In the genomic region with DNA sequence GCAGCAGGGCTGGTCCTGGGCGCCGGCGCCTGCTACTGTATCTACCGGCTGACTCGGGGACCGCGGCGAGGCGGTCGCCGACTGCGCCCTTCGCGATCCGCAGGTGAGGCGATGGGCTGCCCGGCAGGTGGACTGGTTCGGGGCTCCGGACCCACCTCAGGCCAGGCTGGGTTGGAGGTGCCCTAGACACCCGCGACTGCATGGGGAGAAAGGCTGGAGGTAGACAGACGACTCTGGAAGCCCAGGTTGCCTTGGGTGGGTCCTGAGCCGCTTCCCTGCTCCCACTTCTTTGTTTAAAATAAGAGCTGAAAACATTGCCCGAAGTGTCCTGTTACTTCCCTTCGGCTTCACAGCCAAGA, we compare ENCODE assay signal across 8 mouse cellular contexts. TPM values are rescaled to one million over a fixed set of nuclear protein-coding genes. Genes with fewer than 3 reads are reported as not detected.
A peak's percentile ranks its signal among the peaks of the same experiment; 100 is the strongest.
DNase-seq lines count a peak whose midpoint lies in the region; ATAC-seq and TF ChIP-seq lines count a peak whose summit lies in the region.

No protein-coding gene starts in this region.

- intact Hi-C loops in gastrocnemius, postnatal 14 days (cut with DNase I; ENCODE audit: low total_unique reads), result loop anchor here (10.0 kb wide), 1 partner anchor 381 kb away; no protein-coding TSS in a partner anchor

- H3K27ac ChIP-seq in kidney, embryonic 15.5 days, result peak overlapping the region; percentile 95
- H3K27ac ChIP-seq in bone marrow, adult 2 months (ENCODE audit: control insufficient read depth, insufficient read depth, low read depth, low read length, poor library complexity), result peak overlapping the region; percentile 44
- peak overlapping the region; percentile 96 for H3K27ac ChIP-seq in hindbrain, embryonic 13.5 days
- peak overlapping the region; percentile 89 for H3K27ac ChIP-seq in midbrain, embryonic 14.5 days (replicated peaks; ENCODE audit: low read depth, low read length)

- no peaks in the 10 kb centered on the region for H3K9me3 ChIP-seq in kidney, embryonic 15.5 days (replicated peaks)
- H3K9me3 ChIP-seq in hindbrain, embryonic 13.5 days, result no peaks in the 10 kb centered on the region
- no peaks in the 10 kb centered on the region for H3K9me3 ChIP-seq in midbrain, embryonic 14.5 days (ENCODE audit: control insufficient read depth, low read length)

- ATAC-seq in kidney, embryonic 15.5 days (replicated peaks; ENCODE audit: low FRiP score), result no peak; the same call in 1 of the 2 replicates
- ATAC-seq in hindbrain, embryonic 13.5 days (ENCODE audit: low FRiP score), result no peak
- ATAC-seq in midbrain, embryonic 14.5 days (ENCODE audit: low FRiP score, low TSS enrichment), result peak; percentile 22; the same call in 1 of the 2 replicates

- peak overlapping the region; percentile 91 for H3K4me3 ChIP-seq in kidney, embryonic 15.5 days (replicated peaks)
- peak overlapping the region; percentile 70 for H3K4me3 ChIP-seq in bone marrow, adult 2 months (replicated peaks; ENCODE audit: control insufficient read depth, low read depth, low read length)
- H3K4me3 ChIP-seq in hindbrain, embryonic 13.5 days, result peak overlapping the region; percentile 87
- peak overlapping the region; percentile 86 for H3K4me3 ChIP-seq in midbrain, embryonic 14.5 days (replicated peaks; ENCODE audit: low read depth, low read length)

- peaks cover 32% of the 10 kb centered on the region for H3K36me3 ChIP-seq in kidney, embryonic 15.5 days
- H3K36me3 ChIP-seq in hindbrain, embryonic 13.5 days, result peaks cover 31% of the 10 kb centered on the region
- peaks cover 32% of the 10 kb centered on the region for H3K36me3 ChIP-seq in midbrain, embryonic 14.5 days (ENCODE audit: control insufficient read depth, insufficient read depth, low read length)

- 0 out of 2 replicates have a peak, but pooled peaks cover 12% of the 10 kb centered on the region for H3K27me3 ChIP-seq in kidney, embryonic 15.5 days
- 0 out of 2 replicates have a peak, but pooled peaks cover 3% of the 10 kb centered on the region for H3K27me3 ChIP-seq in hindbrain, embryonic 13.5 days
- H3K27me3 ChIP-seq in midbrain, embryonic 14.5 days (ENCODE audit: control insufficient read depth, insufficient read depth, low read length), result no peaks in the 10 kb centered on the region

- peak overlapping the region; percentile 80 for H3K4me2 ChIP-seq in kidney, embryonic 15.5 days
- peak overlapping the region; percentile 86 for H3K4me2 ChIP-seq in hindbrain, embryonic 13.5 days
- H3K4me2 ChIP-seq in midbrain, embryonic 14.5 days (ENCODE audit: low read length), result peak overlapping the region; percentile 89

- peaks cover 11% of the 10 kb centered on the region for H3K4me1 ChIP-seq in kidney, embryonic 15.5 days
- peaks cover 4% of the 10 kb centered on the region; the same call in 1 of the 2 replicates for H3K4me1 ChIP-seq in bone marrow, adult 2 months (ENCODE audit: control insufficient read depth, insufficient read depth, low read length)
- peaks cover 23% of the 10 kb centered on the region for H3K4me1 ChIP-seq in hindbrain, embryonic 13.5 days (replicated peaks)
- H3K4me1 ChIP-seq in midbrain, embryonic 14.5 days (ENCODE audit: control insufficient read depth, insufficient read depth, low read length), result peaks cover 5% of the 10 kb centered on the region

- DNase-seq in kidney, postnatal 4 days, result no peak
- DNase-seq in midbrain, embryonic 14.5 days, result no peak
- no peak for DNase-seq in gastrocnemius, postnatal 14 days
- DNase-seq in spleen, adult 18-20 months, result no peak
- no peak for DNase-seq in adrenal gland, adult 2 months

- under 1% methylated on average over 25 of the region's 25 CpGs for WGBS in kidney, embryonic 15.5 days
- under 1% methylated on average over 25 of the region's 25 CpGs for whole genome bisulfite sequencing in bone marrow, adult 2 months
- under 1% methylated on average over 25 of the region's 25 CpGs for WGBS in hindbrain, embryonic 13.5 days
- WGBS in midbrain, embryonic 14.5 days, result 0% methylated on average over 25 of the region's 25 CpGs

- H3K9ac ChIP-seq in kidney, embryonic 15.5 days, result peak overlapping the region; percentile 86
- H3K9ac ChIP-seq in hindbrain, embryonic 13.5 days, result peak overlapping the region; percentile 97
- peak overlapping the region; percentile 92 for H3K9ac ChIP-seq in midbrain, embryonic 14.5 days (replicated peaks; ENCODE audit: low read length)

- no peak for TF ChIP-seq CTCF in bone marrow, adult 2 months (IDR thresholded peaks at IDR 0.05; ENCODE audit: control insufficient read depth, insufficient read depth, low read length)

- TF ChIP-seq POLR2A in bone marrow, adult 2 months (IDR thresholded peaks at IDR 0.05; ENCODE audit: borderline replicate concordance, control insufficient read depth, low read depth, low read length), result no peak

RNA-seq across cellular contexts. Expression of gene Armc10, which starts 0.5 kb away (rescaled TPM):
- 50.8 and 52.5 TPM in 2 replicates for polyA plus RNA-seq in kidney, embryonic 15.5 days (2015; fragmentation: Nextera tagmentation; extraction: Ambion mirVana)
- 10.2 and 12.9 TPM in 2 replicates for polyA plus RNA-seq in bone marrow, adult 2 months (2011; ENCODE audit: insufficient read depth, insufficient read length, low replicate concordance, missing spikeins)
- 63.1 and 68.4 TPM in 2 replicates for polyA plus RNA-seq in hindbrain, embryonic 13.5 days (2015; fragmentation: Nextera tagmentation; extraction: Ambion mirVana)
- polyA plus RNA-seq in midbrain, embryonic 14.5 days (2014; fragmentation: Nextera tagmentation; extraction: Ambion mirVana), result 73.7 and 85.6 TPM in 2 replicates
- total RNA-seq in gastrocnemius, postnatal 14 days (2021), result 1 to 10 TPM; 6.2 to 6.8 TPM
- 10 to 100 TPM; 17.9 to 18.0 TPM for total RNA-seq in adrenal gland, adult 2 months (2021)
- polyA plus RNA-seq in adrenal gland, adult 2 months (2012; rRNA removed), result 355 and 410 TPM in 2 replicates

RNA-seq across cellular contexts. Expression of gene Fbxl13, which starts 0.7 kb away (rescaled TPM):
- polyA plus RNA-seq in kidney, embryonic 15.5 days (2015; fragmentation: Nextera tagmentation; extraction: Ambion mirVana), result 0.22 and 0.42 TPM in 2 replicates
- polyA plus RNA-seq in bone marrow, adult 2 months (2011; ENCODE audit: insufficient read depth, insufficient read length, low replicate concordance, missing spikeins), result not detected in 2 replicates
- polyA plus RNA-seq in hindbrain, embryonic 13.5 days (2015; fragmentation: Nextera tagmentation; extraction: Ambion mirVana), result 0.31 and 0.58 TPM in 2 replicates
- polyA plus RNA-seq in midbrain, embryonic 14.5 days (2014; fragmentation: Nextera tagmentation; extraction: Ambion mirVana), result 0.09 and 0.47 TPM in 2 replicates
- under 1 TPM; 0.16 to 0.22 TPM for total RNA-seq in gastrocnemius, postnatal 14 days (2021)
- under 1 TPM in 1 of 2 experiments, not detected in 1; 0.20 TPM for total RNA-seq in adrenal gland, adult 2 months (2021)
- 0.03 and 0.06 TPM in 2 replicates for polyA plus RNA-seq in adrenal gland, adult 2 months (2012; rRNA removed)

RNA-seq across cellular contexts. Expression of gene Napepld, which starts 55.1 kb away (rescaled TPM):
- 6.0 and 7.6 TPM in 2 replicates for polyA plus RNA-seq in kidney, embryonic 15.5 days (2015; fragmentation: Nextera tagmentation; extraction: Ambion mirVana)
- not detected in 2 replicates for polyA plus RNA-seq in bone marrow, adult 2 months (2011; ENCODE audit: insufficient read depth, insufficient read length, low replicate concordance, missing spikeins)
- polyA plus RNA-seq in hindbrain, embryonic 13.5 days (2015; fragmentation: Nextera tagmentation; extraction: Ambion mirVana), result 2.1 TPM in 2 replicates
- polyA plus RNA-seq in midbrain, embryonic 14.5 days (2014; fragmentation: Nextera tagmentation; extraction: Ambion mirVana), result 2.3 and 3.9 TPM in 2 replicates
- 1 to 10 TPM; 8.6 to 9.5 TPM for total RNA-seq in gastrocnemius, postnatal 14 days (2021)
- total RNA-seq in adrenal gland, adult 2 months (2021), result 10 to 100 TPM; 21.2 to 54.5 TPM
- polyA plus RNA-seq in adrenal gland, adult 2 months (2012; rRNA removed), result 13.2 and 21.6 TPM in 2 replicates

Comparison
In these comparisons a context has a peak if more than half of its experiments do, and no peak if none do; other contexts are left out.
1. H3K27ac ChIP-seq: peak in every context shown above with its lines; median percentile 96 in hindbrain, embryonic 13.5 days; 95 in kidney, embryonic 15.5 days; 89 in midbrain, embryonic 14.5 days; 44 in bone marrow, adult 2 months.